Mouse (Mus musculus): ENCODE measurements around the gene Sp6. TPM values are rescaled to one million over a fixed set of nuclear protein-coding genes. Genes with fewer than 3 reads are reported as not detected.

Sp6 gene
- polyA plus RNA-seq, 1 experiment, result 0.22 TPM

DNA sequence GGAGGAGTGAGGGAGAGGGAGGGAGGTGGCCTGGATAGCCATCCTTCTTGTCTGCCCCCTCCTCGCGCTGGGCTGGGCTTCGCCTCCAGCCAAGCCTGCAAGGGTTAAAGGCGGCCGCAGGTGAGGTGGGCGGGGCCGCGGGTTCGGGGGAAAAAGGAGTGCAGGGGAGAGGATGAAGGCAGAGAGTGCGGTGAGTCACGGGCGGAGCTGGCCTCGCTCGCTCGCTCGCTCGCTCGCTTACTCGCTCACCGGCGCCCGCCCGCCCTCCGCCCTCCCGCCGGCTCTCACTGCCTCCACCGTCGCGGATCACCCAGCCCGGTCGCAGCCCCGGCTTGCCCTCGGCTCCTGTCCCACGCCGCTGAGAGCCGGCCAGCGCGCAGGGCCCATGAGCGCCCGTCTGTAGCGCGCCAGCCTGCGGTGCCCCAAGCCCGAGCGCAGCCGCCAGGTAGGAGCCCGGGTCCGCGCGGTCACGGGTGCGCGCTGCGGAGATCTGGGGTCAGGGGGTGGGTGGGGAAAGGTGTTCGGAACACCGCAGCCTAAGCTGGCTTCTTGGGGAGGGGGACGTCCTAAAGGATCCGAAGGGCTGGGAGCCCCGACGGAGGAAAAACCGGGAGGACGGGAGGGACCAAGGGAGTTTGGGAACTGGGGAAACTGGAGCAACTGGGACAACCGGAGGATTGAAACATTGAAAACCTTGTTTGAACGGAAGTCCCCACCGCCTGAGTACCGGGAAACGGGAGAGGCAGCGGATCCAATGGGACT, 5.6 kb downstream of the Sp6 start:
- DNase-seq (ENCODE audit: low read depth, low spot score), result no peak
- WGBS, result 3% methylated on average over 67 of the region's 68 CpGs

DNA sequence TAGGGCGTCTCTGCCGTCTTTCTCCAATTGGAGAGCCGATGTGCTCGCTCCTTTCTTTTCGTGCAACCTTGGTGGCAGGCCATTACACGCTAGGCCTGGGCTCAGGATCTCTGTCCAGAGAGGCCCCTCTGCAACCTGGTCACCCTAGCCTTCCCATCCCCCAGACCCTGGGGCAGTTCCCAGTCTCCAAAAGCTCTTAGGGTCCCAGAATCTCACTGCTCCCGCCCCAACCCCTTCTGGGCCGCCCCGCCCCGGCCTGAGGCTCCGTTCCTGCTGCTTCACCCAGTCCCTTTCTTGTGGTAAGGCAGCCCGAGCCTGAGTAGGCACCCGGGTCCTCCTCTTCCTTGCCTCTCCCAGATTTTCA, 6.1 kb downstream of the Sp6 start:
- WGBS, result 24% methylated on average over 13 of the region's 13 CpGs
- DNase-seq (ENCODE audit: low read depth, low spot score), result no peak

- WGBS, result 1% methylated on average over 27 of the region's 27 CpGs
- DNase-seq (ENCODE audit: low read depth, low spot score), result no peak
Observed at GRCm38 (mm10) chr11:97021121-97021765, 8.0 kb downstream of the Sp6 start.

DNA sequence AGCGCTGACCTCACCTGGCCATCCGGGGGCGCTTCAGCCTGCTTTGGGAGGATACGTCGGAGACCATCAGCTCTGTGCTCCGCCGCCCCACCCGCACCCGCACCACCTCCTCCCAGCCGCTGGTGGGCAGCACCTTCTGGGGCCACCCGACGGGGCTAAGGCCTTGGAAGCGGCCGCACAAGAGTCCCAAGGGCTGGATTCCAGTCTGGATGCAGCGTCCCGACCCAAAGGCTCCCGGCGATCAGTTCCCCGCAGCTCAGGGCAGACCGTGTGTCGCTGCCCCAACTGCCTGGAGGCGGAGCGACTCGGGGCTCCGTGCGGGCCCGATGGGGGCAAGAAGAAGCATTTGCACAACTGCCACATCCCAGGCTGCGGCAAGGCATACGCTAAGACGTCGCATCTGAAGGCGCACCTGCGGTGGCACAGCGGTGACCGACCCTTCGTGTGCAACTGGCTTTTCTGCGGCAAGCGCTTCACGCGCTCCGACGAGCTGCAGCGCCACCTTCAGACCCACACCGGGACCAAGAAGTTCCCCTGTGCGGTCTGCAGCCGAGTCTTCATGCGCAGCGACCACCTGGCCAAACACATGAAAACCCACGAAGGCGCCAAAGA, 8.8 kb downstream of the Sp6 start:
- DNase-seq (ENCODE audit: low read depth, low spot score), result no peak
- WGBS, result under 1% methylated on average over 50 of the region's 50 CpGs

GRCm38 (mm10) chr11:97024977-97025376, 11.8 kb downstream of the Sp6 start:
- 56% methylated on average over 10 of the region's 10 CpGs for WGBS
- no peak for DNase-seq (ENCODE audit: low read depth, low spot score)

- DNase-seq (ENCODE audit: low read depth, low spot score), result peak; percentile 62
- WGBS, result 6% methylated on average over 17 of the region's 17 CpGs
Observed at GRCm38 (mm10) chr11:97025721-97026344, 12.6 kb downstream of the Sp6 start.

- WGBS, result 1% methylated on average over 25 of the region's 25 CpGs
- peak; percentile 70 for DNase-seq (ENCODE audit: low read depth, low spot score)
Observed at GRCm38 (mm10) chr11:97029686-97030417, 16.7 kb downstream of the Sp6 start, which contains the start of gene Scrn2. Gene Scrn2 (plus strand): TSS chr11:97029938.

GRCm38 (mm10) chr11:97030426-97030825, 17.2 kb downstream of the Sp6 start:
- no peak for DNase-seq (ENCODE audit: low read depth, low spot score)
- WGBS, result 9% methylated on average over 15 of the region's 15 CpGs

DNA sequence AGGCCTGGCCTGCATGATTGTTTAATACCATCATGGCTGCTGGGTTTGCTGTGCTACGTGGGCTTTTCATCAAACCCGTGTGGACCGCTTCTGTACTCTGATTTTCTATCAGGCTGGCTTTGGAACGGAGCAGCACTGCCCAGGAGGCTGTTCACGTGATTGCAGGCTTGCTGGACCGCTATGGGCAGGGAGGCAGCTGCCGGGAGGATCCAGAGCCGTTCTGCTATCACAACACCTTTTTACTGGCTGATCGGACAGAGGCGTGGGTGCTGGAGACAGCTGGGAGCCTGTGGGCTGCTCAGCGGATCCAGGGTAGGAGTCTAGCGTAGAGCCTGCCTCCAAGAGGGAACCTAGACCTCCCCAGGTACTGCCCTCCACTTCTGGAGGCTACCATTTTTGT, 18.8 kb downstream of the Sp6 start:
- WGBS, result 85% methylated on average over 12 of the region's 12 CpGs
- no peak for DNase-seq (ENCODE audit: low read depth, low spot score)

GRCm38 (mm10) chr11:97032499-97032898, 19.3 kb downstream of the Sp6 start:
- no peak for DNase-seq (ENCODE audit: low read depth, low spot score)
- 98% methylated on average over 4 of the region's 4 CpGs for WGBS

DNA sequence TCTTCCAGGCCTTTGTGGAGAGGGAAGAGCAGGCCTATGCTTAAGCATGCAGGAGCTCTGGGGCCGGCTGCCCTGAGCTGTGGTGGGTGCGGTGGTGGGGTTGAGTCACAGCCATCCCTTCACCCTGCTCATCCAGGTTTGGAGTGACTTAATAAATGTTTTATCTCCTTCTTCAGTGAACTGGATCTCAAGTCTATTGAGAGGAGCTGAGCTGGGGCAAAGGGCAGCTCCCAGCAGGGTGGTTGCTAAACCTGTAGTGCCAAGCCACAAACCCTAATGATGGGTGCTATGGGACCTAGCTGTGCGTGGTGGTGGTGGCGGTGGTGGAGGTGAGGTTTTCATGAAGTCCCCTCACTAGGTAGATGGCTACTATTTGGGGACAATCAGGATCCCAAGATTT, 20.6 kb downstream of the Sp6 start:
- 87% methylated on average over 4 of the region's 4 CpGs for WGBS

DNA sequence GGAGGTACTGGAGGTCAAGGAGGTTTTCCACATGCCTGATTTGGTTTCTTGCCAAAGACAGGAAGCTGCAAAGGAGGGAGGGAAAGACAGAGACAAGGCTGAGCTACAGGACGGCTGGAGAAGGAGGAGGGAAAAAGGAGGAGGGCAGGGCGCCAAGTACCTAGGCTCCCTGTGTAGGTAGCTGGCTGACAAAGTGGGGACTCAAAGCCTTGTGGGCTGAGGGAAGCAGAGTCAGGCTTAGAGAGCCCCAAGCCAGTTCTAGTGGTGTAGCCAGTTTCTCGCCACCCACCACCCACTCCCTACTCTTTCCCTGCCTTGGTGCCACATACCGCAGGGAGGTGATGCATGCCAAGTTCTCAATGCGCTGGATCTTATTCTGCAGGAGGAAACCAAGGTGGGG, 22.9 kb downstream of the Sp6 start:
- DNase-seq (ENCODE audit: low read depth, low spot score), result no peak
- WGBS, result 79% methylated on average over 5 of the region's 5 CpGs

More for the DNA sequence above, 20.6 kb downstream of the Sp6 start:
- DNase-seq (ENCODE audit: low read depth, low spot score), result no peak

- 62% methylated on average over 7 of the region's 7 CpGs for WGBS
- DNase-seq (ENCODE audit: low read depth, low spot score), result no peak
Observed at GRCm38 (mm10) chr11:97038881-97039280, 25.7 kb downstream of the Sp6 start.

DNA sequence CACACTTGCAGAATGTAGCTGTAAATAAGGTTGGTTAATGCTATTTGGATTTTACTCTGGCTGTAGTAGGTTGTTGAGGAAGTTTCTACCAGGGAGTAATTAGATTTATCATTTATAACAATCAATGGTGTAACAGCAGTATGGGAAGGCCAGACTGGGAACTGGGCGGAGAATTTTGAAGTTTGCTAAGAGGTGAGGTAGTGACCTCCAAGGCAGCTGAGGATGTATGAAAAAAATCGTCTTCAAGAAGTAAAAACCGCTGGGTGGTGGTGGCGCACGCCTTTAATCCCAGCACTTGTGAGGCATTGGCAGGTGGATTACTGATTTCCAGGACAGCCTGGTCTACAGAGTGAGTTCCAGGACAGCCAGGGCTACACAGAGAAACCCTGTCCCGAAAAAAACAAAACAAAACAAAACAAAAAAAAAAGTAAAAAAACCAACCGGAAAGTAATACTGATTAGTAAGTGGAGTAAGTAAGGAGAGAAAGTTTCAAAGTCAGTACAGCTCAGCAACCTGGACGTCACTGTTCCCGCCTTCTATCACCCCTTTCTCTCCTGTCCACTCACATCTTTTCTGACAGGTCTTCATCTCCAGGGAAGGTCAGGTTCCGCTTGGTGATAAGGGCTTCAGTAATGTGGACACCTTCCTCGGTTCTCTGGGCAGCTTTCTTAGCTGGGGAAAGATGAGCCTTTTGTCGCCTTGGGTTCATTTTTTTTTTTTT, 27.3 kb downstream of the Sp6 start:
- no peak for DNase-seq (ENCODE audit: low read depth, low spot score)
- WGBS, result 29% methylated on average over 12 of the region's 12 CpGs

GRCm38 (mm10) chr11:97041022-97041899, 28.1 kb downstream of the Sp6 start, which contains the start of the genes Lrrc46 and Mrpl10:
Gene Lrrc46 (minus strand): TSS chr11:97041407.
Gene Mrpl10 (plus strand): TSS chr11:97041560.
- peak; percentile 96 for DNase-seq (ENCODE audit: low read depth, low spot score)
- WGBS, result under 1% methylated on average over 48 of the region's 48 CpGs

- WGBS, result 90% methylated on average over 8 of the region's 8 CpGs
- no peak for DNase-seq (ENCODE audit: low read depth, low spot score)
Observed at GRCm38 (mm10) chr11:97044902-97045301, 31.7 kb downstream of the Sp6 start.

GRCm38 (mm10) chr11:97045861-97046260, 32.7 kb downstream of the Sp6 start:
- WGBS, result 82% methylated on average over 7 of the region's 7 CpGs
- no peak for DNase-seq (ENCODE audit: low read depth, low spot score)

GRCm38 (mm10) chr11:97048090-97048650, 35.0 kb downstream of the Sp6 start:
- no peak for DNase-seq (ENCODE audit: low read depth, low spot score)
- 60% methylated on average over 8 of the region's 8 CpGs for WGBS
